Mouse (Mus musculus): ENCODE measurements around the gene Coro2a.

Gene Coro2a

DNA sequence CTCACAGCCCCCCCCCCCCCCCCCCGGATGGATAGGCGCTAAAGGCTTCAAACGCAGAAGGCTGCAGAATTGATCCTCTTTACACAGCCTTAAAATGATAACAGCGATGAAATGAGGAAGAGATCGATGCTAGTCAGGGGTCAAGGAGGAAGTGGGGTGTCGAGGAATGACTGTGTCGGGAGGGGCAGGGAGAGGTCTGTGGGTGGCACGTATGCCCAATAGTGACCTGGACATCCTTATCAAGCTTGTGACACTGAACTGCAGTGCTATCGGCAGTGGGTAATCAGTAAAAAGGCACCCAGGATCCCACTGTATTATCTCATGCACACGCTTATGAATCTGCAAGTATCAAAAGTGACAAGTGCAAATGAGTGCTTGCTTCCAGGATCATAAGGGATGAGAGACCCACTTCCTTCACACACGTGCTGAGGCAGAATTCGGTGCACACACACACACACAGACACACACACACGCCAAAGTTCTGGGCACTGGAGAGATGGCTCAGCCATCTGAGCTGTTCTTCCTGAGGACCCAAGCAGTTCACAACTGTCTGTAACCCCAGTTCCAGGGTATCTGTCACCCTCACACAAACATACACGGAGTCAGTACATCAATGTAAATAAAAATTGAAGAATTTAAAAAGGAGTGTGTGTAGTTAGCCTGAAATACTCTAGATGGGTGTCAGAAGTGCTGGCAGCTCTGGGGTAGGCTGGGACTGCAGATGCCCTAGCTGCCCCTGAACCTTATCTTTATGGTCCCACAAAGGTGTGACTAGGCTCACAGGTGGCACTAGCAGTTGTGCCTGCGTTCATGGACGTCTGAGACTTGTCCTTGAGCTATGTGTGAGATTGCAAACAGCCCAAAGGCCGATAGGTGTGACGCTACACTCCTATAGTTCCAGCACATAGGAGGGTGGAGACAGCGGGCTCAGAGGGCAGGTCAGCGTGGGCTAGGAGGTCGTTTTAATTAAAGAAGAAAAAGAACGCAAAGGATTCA, 43.0 kb downstream of the Coro2a start:
- DNase-seq (ENCODE audit: low read depth), result no peak

DNA sequence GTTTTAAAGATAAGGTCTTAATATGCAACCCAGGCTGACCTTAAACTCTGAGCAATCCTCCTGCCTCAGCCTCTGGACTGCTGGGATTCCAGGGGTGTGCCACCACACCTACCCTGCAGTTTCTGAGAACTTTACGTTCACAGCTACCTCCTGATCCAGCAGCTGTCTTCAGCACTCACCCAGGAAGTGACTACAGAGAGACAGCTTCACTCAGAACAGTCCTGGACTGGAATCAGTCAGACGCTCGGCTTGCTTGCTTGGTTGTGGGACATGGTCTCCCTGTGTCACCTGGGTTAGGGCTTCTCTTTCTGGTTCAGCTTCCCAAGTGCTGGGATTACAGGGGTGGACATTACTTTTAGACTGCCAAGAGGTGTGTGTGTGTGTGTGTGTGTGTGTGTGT, 45.1 kb downstream of the Coro2a start:
- no peak for DNase-seq (ENCODE audit: low read depth)

DNA sequence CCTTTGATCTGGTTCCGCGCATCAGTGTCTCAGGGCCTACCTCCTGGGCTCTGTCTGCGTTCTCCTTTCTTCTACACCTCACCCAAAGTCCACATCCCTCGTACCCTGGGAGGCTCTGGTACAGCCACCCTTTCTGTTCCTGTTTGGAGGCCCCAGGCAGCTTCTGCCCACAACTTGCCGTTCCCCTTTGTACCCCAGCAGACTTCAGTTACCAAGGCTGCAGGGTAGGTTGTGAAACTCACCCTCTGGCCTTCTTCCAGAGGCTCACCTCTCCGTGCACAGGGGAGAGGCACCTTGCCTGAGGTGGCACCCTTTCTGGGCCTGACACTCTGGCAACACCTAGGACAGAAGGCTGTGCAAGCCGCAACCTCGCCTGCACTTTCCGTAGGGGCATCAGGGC, 46.2 kb downstream of the Coro2a start:
- no peak for DNase-seq (ENCODE audit: low read depth)

DNA sequence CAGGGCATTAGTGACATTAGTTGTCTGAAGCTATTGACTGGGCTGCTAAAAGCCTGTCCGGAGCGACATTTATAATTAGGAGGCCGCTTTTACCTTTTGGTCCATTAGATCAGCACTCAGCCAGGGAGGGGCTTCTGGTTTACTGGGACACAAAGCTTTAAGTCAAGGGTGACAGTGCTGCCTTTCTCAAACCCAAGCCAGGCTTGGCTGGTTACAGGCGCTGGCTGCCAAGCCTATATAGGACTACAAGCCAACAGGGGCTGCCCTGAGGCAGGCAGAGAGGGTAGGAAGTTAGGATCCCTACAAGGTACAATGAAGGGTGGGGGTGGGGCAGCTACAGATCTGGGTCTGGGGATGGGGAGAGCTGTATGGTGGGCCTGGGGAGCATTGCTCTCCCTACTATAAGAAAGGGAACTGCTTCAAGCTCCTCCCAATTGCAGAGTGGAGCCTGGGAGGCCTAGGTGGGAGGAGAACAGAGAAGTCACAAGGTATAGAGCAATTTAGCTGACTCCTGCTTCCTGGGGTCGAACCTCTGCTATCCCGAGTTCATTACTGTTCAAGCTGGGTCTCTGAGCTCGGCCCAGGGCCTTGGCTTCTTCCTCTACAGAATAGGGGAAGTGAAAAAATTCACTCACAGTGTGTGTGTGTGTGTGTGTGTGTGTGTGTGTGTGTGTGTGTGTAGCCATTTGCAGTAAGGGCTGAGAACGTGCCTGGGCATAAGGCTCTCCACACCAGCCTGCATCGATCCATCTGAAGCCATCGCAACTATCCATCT, 47.5 kb downstream of the Coro2a start:
- no peak for DNase-seq (ENCODE audit: low read depth)

DNA sequence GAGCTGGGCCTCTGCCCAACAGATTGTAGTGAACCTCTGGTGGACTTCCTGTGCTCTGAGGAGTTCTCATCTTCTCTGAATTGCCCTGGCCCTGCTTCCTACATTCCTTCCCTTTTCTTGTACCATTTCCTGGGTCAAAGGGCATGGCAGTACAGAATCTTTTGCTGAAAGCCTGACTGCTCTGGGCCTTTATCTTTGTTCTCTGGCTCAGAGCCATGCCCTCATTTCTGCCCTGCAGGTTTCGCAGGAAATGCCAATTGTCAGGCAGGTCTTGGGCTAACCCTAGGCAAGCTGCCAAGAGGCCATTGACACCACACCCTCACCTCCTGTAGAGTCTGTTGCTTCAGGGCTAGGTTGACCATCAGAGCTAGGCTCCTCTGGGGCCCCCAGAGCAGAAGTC, 48.1 kb downstream of the Coro2a start:
- no peak for DNase-seq (ENCODE audit: low read depth)

DNA sequence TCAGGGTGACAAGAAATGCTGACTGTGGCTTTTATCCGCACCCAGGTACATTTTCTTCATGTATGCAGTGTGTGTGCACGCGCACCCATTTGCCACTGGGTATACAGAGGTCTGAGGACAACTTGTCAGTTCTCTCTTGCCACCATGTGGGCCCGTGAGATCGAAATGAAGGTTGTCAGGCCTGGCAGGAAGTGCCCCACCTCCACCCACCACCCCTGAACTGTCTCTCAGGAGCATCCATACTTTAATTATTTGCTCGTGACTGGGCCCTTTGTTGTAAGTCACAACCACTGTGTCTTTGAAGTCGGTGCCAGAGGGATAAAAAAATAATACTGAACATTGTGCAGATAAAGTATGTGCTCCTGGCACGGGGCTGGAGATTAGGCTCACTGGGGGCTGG, 51.6 kb downstream of the Coro2a start:
- DNase-seq (ENCODE audit: low read depth), result no peak

DNA sequence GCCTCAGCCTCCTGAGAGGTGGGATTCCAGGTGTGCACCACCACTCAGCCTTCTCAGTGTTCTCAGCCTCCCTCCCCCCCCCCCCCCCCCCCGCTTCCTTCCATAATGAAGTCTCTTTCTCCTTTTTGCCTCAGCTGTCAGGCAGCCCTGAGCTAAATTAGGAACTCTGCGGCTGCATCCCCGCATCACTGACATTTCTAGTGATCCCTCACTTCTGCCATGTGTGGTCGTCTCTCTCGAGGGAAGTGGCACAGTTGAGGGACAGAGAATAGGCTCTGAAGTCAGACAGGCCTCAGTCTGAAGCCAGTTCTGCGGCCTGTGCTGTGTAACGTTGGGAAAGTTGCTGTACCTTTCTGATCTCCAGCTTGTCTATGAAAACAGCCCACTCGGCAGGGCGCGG, 52.0 kb downstream of the Coro2a start:
- DNase-seq (ENCODE audit: low read depth), result no peak

DNA sequence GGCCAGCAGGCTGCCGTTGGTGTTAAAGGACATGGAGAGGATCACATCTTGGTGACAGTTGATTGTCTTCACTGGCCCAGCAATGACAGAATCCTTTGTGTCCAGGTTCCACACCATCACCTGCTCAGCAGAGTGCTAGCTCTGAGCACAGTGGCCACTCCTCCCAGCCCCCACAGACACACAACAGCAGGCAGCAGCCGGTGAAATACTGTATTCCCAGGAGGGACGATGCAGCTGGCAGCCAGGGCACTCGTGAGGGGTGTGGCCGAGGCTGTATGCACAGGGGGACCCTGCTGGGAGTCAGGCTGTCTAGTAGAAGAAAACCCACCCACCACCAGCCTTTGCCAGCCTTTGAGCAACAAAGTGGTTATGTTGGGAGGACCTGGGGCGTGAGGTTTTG, 55.3 kb downstream of the Coro2a start:
- DNase-seq (ENCODE audit: low read depth), result no peak

DNA sequence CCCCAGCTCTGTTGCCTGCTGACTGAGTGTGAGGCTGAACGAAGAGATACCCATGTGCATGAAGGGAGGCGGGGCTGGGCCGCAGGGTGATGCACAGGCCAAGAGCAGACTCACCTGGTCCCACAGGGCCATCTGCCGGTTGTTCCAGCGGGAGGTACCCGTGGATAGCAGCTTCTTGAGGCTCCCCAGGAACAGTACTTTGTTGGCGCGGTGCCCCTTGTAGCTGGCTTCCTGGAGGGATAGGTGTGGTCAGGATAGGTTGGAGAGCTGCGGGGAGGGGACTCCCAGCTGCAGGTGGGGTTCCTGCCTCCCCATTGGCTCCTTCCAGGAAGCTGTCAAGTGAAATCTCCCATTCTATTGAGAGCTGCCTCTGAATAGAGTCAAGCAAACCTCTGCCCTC, 56.5 kb downstream of the Coro2a start:
- DNase-seq (ENCODE audit: low read depth), result no peak

DNA sequence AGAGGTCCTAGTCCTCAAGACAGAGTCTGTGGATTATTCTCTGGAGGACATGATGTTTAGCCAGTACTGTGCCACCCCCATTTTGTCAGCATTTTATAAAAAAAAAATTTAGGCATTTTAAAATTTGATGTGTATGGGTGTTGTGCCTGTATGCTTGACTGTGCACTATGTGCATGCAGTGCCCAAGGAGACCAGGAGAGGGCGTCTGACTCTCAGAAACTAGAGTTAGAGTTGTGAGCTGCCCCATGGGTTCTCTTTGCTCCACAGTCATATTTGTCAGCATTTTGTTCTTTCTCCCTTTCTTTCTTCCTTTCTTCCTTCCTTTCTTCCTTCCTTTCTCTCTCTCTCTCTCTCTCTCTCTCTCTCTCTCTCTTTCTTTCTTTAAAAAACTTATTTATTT, 57.7 kb downstream of the Coro2a start:
- peak; percentile 45 for DNase-seq (ENCODE audit: low read depth)

DNA sequence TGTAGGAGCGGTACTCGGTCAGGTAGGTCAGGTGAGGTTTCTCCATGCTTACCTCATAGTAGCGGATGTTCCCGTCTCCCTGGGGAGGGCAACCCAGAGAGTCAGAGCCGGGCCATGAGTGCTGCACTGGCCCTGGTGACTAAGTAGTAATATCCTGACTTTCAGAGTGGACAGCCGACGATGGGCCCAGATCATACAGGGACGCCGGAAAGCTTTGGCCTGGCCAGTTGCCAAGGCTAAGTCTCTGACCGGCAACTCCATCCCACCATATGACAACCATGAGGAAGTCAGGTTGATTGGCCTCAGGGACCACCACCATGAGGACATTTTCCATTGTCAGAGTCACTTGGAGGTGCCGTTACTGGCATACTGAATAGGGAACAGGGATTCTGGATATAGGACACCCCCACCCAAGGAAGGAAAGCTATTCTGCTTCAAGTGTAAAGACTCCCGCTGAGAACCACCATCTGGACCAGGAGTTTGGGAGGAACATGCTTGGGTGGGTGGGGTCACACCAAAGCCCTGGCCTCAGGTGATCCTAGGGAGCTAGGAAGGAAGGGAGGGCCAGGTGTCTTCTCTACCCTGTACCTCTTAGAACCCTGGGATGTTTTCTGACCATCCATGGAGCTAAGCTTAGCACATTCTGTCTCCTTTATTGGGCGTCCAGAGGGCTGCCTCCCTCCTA, 58.5 kb downstream of the Coro2a start:
- DNase-seq (ENCODE audit: low read depth), result no peak

DNA sequence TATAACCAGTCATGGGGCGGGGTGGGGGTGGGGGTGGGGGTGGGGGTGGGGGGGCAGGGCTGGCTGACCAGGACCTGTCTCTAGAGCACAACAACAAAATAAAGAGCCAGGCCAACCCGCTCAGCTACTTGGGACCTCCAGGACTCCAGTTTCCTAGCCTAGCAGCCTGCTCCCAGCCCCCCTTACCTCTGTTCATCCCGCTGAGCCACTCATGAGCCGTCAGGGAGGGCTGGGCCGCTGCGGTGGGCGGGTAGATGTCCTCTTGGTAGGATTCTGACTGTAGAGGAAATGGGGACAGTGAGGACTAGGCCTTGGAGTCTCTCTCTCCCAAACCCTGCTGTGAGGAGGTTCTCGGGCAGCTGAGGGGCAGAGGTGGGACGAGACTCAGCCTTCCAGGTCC, 60.3 kb downstream of the Coro2a start:
- no peak for DNase-seq (ENCODE audit: low read depth)

DNA sequence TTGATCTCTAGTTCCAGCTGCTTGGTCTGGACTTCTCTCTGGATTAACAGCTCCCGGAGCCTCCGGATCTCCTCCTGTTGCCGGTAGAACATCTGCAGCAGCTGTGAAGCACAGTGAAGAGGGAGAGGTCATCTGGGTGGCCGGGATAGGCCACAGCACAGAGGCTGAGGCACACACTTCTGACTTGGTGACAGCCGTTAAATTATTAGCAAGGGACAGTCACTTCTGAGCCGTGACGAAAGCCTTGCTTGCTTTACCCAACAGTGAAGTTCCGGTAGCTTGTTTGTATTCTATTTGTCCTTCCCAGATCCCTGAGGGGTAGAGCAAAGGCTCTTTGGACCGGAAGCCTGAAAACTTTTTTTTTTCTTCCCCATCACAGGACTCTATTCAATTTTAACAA, 62.8 kb downstream of the Coro2a start:
- no peak for DNase-seq (ENCODE audit: low read depth)

DNA sequence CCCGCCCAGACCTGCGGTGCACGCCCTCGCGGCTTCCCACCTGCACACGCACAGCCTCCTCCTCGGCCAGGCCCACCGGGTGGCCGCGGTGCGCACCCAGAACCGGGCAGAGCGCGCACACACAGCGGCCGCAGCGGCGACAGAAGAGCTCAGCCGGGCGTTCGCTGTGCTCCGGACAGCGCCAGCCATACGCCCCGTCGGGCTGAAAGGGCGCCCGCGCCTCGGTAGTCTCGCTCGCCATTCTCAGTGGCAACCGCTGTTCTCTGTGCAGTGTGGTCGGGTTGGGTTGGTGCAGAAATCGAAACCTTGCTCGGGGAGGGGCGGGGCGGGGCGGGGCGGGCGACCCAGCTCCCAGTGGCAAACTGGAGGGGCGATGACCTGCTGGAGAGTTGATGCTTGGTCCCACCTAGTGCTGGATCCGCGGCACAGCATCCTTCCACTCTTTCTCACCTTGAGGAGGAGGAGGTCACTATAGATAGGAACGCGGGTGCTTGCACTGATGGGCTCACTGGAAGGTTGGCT, 66.1 kb downstream of the Coro2a start, which contains the start of gene Trim14:
Gene Trim14, minus strand, starts transcription at position 302 of the 522 bp plus-strand sequence.
- DNase-seq (ENCODE audit: low read depth), result peak; percentile 36

DNA sequence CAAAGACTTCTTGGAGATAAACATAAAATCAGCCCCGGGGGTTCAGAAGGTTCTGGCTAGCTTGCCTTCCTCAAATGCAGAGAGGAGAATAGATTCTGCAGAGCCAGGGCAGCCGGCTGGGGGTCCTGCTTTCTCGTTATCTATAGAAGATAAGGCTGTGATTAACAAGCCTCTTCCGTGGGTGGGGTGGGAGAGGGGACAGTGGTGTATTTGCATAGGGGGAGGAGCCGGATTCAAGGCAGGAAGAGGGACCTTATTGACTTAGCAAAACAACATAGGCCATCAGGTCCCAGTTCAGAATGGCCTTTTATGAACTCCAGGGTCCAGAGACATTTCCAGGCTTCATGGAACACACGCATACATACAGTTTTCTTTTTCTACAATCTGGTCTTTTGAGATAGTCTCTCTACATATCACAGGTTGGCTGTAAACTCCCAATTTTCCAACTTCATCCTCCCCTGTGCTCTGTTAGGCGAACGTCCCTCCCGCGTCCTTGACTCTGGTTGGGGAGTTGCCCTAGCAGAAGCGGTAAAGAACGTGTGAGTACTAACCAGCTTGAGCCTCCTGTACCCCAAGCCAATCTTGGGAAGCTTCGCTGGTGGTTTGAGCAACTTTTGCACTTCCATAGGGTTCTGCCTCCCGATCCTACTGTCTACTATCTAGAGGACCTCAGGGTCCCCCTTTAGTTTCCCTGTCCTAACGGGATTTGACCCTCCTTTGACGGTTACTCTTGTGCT, 66.7 kb downstream of the Coro2a start:
- no peak for DNase-seq (ENCODE audit: low read depth)

DNA sequence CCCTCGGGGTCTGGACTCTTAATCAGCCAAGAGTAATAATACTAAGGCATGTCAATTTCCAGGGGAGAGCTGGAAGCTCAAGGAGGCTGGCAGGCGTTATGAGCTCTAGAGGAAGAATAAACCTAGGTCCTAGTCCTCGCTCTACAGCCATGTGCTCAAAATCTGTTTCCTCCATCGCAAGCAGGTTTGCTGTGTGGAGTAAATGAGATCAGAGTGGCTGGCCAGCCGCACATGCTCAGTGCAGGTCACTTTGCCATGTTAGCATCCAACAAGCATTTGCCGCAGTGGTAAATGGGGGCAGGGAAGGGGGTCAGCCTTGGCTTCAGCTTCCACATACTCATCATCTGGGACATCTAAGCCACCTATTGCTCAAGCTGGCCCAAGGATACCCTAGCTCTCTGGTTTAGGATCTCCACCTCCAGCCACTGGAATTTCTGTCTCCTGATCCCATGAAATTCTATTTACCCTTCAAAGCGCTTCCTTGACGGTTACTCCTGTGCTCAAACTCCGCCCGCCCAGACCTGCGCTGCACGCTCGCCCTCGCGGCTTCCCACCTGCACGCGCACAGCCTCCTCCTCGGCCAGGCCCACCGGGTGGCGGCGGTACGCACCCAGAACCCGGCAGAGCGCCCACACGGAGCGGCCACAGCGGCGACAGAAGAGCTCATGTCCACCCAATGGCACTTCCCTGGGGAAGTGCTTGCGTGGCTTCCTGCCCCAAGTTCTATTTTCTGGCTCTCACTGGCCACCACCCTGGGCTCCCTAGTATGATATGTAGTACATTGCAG, 67.9 kb downstream of the Coro2a start:
- no peak for DNase-seq (ENCODE audit: low read depth)

DNA sequence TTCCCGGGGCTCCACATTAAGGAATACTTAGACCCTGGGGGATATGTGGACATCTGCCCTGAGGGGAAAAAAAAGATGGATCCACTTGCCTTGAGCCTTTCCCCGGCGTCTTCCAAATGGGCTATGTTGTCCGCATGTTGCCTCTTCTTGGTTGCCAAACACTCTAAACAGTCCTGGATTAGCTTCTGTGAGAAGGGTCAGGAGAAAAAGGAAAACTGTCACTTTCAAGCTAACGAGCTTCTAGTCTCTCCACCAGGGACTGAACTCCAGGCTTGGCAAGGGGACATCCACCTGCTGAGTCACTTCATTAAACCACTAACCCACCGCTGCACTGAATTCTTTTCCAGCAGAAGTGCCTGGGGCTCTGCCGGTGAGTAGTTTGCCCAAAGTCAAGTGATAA, 69.1 kb downstream of the Coro2a start:
- DNase-seq (ENCODE audit: low read depth), result no peak

DNA sequence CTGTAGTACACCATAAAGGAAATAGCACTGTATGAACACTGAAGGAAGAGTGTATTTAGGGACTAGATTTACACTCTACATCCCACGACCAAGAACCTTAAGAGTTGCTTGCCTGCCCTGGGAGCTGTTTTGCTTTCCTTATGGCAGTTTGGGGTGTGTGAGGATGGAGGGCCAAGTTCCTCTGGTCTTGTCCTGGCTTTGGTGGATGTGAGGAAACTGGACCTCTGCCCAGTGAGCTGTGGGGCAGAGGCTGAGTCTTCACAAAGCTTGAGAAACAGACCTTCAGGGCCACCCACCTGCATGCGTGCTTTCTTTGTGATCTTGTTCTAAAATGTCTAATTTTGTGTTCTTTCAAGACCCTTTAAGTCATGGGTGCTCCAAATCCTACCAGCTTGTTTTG, 69.5 kb downstream of the Coro2a start:
- DNase-seq (ENCODE audit: low read depth), result no peak

DNA sequence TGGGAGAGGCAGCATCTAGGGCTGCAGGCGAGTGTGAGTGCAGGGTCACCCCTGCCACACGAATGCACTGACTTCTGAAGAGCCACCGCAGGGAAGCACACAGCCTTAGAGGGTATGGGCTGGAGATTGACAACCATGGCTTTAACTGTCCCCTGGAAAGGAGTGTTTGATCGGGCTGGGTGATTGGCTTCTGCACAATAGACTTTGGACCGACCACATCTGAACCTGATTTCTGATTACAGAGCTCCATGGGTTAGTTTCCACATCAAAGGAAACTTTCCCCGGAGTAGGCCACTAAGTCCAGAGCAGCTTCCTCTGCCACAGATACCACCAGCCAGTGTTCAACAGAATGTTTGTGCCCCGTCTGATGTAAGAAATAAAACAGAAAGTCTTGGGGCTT, 72.3 kb downstream of the Coro2a start:
- DNase-seq (ENCODE audit: low read depth), result no peak

DNA sequence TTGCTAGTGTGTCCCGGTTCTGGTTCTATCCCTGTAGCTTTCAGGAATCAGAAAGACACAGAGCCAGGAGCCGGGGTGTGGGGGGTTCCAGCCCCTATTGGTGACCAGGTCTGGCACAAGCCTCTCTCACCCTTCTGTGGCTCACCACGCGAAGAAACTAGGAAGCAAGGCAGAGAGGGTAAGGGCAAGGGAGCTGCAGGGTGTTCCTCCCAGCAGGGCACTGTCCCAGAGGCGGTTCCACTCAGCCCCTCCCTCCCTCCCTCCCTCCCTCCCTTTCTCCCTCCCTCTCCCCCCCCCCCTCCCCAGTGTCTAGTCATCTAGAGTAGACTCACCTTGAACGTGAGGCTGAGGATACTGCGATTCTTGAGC, 74.5 kb downstream of the Coro2a start:
- DNase-seq (ENCODE audit: low read depth), result peak; percentile 46

Data from c-Kit-positive CD71-positive TER-119-negative erythroid progenitor cells, embryonic 14.5 days (primary cell).